Mouse (Mus musculus): ENCODE data around the gene Gfod2.

The Gfod2 gene

DNA sequence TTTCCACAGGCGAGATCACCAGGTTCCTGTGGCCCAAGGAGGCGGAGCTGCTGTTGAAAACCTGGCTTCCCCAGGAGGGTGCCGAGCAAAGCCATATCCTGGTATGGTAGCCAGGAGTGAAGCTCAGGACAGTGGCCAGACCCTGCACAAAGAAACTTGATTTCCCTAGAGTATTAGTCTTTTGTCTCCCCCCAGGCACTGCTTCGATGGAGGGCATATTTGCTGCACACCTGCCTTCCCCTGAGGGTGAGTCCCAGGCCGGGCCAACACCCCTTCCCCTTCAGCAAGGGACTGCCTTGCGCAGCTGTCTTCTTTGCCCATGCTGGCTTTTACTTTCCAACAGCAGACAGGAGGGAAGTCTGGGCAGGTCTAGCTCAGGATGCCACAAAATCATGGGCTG is 71.9 kb downstream of the Gfod2 start:
- DNase-seq (ENCODE audit: extremely low read depth, low read depth, low spot score), result no peak

DNA sequence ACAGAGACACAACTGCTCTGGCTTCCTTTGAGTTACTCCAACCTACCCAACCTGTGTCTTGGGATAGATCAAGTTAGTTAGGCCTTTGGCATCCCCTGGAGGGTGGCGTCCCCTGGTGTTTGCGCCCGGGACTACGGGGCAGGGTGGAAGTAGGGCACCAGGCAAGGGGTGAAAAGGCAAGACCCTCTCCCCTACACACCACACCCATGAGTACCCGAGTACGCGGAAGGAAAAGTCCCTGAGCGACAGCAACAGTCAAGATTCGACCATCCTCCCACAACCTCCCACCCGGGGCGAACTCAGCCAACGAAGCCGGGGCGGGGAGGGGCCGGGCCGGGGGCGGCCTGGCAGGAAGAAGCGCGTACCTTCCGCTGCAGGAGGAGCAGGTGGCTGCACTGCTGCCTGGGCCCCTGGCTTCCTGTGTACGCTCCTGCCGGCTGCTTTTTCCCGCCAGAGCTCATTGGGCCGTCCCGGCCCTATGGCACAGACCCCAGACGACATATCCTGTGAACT is 72.6 kb downstream of the Gfod2 start, which contains the start of gene Carmil2:
TSS of gene Carmil2 (plus strand) at position 479 of the 513 bp plus-strand sequence.
- no peak for DNase-seq (ENCODE audit: extremely low read depth, low read depth, low spot score)

DNA sequence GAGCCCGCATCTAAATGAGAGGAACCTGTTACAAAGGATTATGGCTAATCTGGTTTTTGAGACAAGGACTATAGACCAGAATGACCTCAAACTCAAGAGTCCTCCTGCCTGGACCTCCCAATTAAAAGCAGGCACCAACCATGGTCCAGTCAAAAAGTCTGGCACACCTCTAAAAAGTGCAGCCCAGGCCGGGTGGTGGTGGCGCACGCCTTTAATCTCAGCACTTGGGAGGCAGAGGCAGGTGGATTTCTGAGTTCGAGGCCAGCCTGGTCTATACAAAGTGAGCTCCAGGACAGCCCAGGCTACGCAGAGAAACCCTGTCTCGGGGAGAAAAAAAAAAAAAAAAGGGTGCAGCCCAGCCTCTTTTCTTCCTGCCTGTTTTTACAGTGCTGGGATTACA is 73.1 kb downstream of the Gfod2 start:
- no peak for DNase-seq (ENCODE audit: extremely low read depth, low read depth, low spot score)

DNA sequence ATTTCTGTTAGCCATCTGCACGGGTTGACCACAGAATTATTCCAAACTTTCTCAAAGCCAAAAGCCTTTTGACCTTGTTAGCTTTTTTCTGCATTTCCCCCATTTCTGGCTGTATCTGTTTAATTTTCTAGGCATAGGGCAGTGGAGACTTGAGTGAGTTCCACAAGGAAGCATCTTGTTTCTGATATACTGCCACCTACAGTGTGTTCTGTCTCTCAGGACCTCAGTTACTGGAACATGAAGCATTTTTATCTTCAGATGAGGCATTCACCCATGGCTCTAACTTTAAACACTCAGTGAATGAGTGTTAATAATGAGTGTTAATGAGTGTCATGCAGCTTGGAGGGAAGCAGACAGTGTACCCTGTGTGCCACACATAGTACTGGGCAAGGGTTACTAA is 80.6 kb downstream of the Gfod2 start:
- DNase-seq (ENCODE audit: extremely low read depth, low read depth, low spot score), result no peak

Measured in fat pad, adult 2 months (tissue).